Mouse (Mus musculus): Measurements from ENCODE around the gene Parp14.

The Parp14 gene

DNA sequence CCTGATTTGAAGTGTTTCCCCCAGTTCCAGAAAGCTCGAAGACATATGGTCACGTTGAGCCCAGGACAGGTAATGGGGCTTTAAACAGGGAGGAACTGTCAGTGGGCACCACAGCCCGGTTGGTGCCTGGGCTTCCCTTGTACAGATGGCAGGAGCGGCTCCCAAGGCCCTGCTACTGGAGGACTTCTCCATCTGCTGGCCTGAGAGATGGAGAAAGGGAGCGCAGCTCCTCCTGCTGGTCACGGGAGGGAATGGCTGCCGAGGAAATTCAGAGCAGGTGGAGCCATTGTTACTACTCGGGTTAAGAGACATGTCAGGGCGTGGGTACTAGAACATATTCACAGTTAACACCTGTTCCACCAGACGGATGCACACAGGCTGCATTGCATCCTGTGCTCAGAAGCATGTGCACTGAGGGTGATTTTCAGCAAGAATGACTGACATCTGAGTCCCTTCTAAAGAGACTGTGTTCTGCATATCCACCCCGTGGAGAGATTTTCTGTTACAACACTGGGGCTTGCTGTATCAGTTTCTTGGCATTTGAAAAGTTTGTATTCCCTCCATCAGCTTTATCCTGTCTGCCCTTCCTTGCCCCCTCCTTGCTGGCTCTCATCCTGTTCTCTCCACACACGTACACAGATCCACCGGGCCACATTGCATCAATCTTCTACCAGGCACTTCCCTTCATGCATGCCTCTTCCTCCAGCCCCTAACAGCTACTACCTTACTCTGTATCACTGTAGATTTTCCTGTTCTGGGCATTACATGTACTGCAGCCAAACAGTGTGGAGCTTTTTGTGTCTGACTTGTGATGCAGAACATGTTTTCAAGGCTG is 53.9 kb downstream of the Parp14 start:
- TF ChIP-seq NANOG (IDR thresholded peaks at IDR 0.05; ENCODE audit: borderline replicate concordance, low read length): no peak
- peak; percentile 86 for TF ChIP-seq CTCF (conservative IDR thresholded peaks at IDR 0.05; ENCODE audit: low read length)
- no peaks in the 10 kb centered on the region for H3K27me3 ChIP-seq (ENCODE audit: insufficient read depth, low read length)

DNA sequence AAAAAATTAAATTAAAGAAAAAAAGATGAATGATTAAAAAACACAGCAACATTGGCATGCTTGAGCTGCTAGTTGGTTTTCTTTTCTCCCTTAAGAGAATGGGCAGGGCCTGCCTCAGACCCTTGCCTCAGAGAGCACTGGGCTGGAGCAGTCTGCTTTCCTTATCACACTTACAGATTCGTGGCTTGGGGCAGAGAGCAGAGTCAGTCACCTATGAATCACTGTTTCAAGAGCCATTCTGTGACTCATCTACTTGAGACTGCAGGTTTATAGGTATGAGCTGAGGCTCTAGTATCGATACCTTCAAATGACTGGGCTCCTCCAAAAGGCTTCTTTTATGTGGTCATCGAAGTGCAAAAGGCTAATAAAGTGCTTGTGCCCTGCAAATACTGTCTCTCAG is 58.2 kb downstream of the Parp14 start:
- H3K9me3 ChIP-seq (ENCODE audit: low read length): peaks cover 85% of the 10 kb centered on the region
- H3K4me1 ChIP-seq (replicated peaks; ENCODE audit: low read depth, low read length): peaks cover 22% of the 10 kb centered on the region
- TF ChIP-seq CTCF (conservative IDR thresholded peaks at IDR 0.05; ENCODE audit: low read length) (no peak), NANOG (IDR thresholded peaks at IDR 0.05; ENCODE audit: borderline replicate concordance, low read length) (no peak), POU5F1 (IDR thresholded peaks at IDR 0.05; ENCODE audit: borderline replicate concordance, low read length) (no peak)
- no peak overlapping the region for H3K4me3 ChIP-seq (replicated peaks; ENCODE audit: low read length)
- peaks cover 99% of the 10 kb centered on the region for H3K36me3 ChIP-seq (ENCODE audit: insufficient read depth, low read length)
- H3K27me3 ChIP-seq (ENCODE audit: insufficient read depth, low read length): no peaks in the 10 kb centered on the region

More for the DNA sequence above, 53.9 kb downstream of the Parp14 start:
- Histone ChIP-seq H3K9me3 (ENCODE audit: low read length) (peaks cover 95% of the 10 kb centered on the region), H3K36me3 (ENCODE audit: insufficient read depth, low read length) (peaks cover 100% of the 10 kb centered on the region), H3K4me1 (replicated peaks; ENCODE audit: low read depth, low read length) (peaks cover 7% of the 10 kb centered on the region), H3K4me3 (replicated peaks; ENCODE audit: low read length) (no peak overlapping the region)

DNA sequence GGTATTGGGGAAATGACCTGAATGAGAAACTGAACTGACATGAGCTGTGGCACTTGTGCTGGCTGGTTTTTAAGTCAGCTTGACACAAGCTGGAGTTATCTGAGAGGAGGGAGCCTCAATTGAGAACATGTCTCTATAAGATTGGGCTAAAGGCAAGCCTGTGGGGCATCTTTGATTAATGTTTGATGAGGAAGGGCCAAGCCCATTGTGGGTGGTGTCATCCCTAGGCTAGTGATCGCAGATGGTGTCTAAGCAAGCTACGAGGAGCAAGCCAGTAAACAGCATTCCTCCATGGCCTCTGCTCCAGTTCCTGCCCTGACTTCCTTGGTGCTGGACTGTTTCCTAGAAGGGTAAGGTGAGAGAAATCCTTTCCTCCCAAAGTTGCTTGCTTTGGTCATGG is 62.5 kb downstream of the Parp14 start:
- Histone ChIP-seq H3K36me3 (ENCODE audit: insufficient read depth, low read length) (peaks cover 97% of the 10 kb centered on the region), H3K27me3 (ENCODE audit: insufficient read depth, low read length) (no peaks in the 10 kb centered on the region), H3K9me3 (ENCODE audit: low read length) (peaks cover 45% of the 10 kb centered on the region), H3K4me3 (replicated peaks; ENCODE audit: low read length) (no peak overlapping the region), H3K4me1 (replicated peaks; ENCODE audit: low read depth, low read length) (peaks cover 16% of the 10 kb centered on the region)
- TF ChIP-seq NANOG (IDR thresholded peaks at IDR 0.05; ENCODE audit: borderline replicate concordance, low read length) (no peak), POU5F1 (IDR thresholded peaks at IDR 0.05; ENCODE audit: borderline replicate concordance, low read length) (no peak), CTCF (conservative IDR thresholded peaks at IDR 0.05; ENCODE audit: low read length) (no peak)

DNA sequence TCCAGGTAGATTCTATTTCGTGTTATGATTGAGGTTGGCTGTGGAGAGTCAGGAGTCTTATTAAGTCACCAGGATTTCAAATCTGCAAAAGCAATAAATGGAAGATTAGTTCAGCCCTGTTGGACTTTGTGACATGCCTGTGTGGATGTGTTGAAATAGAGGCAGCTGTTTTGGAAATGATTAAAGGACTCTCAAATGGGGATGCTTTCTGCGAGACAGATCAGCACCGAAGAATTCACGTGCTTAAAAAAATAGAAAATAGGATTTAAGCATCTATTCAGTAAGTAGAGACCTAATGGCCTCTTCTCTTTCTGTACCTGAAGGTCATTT is 63.7 kb downstream of the Parp14 start:
- Histone ChIP-seq H3K4me3 (replicated peaks; ENCODE audit: low read length) (no peak overlapping the region), H3K36me3 (ENCODE audit: insufficient read depth, low read length) (peaks cover 97% of the 10 kb centered on the region), H3K4me1 (replicated peaks; ENCODE audit: low read depth, low read length) (peaks cover 20% of the 10 kb centered on the region), H3K27me3 (ENCODE audit: insufficient read depth, low read length) (no peaks in the 10 kb centered on the region), H3K9me3 (ENCODE audit: low read length) (peaks cover 38% of the 10 kb centered on the region)
- TF ChIP-seq CTCF (conservative IDR thresholded peaks at IDR 0.05; ENCODE audit: low read length) (no peak), POU5F1 (IDR thresholded peaks at IDR 0.05; ENCODE audit: borderline replicate concordance, low read length) (no peak), NANOG (IDR thresholded peaks at IDR 0.05; ENCODE audit: borderline replicate concordance, low read length) (no peak)

- TF ChIP-seq NANOG (IDR thresholded peaks at IDR 0.05; ENCODE audit: borderline replicate concordance, low read length): no peak
- TF ChIP-seq CTCF (conservative IDR thresholded peaks at IDR 0.05; ENCODE audit: low read length): no peak
- TF ChIP-seq POU5F1 (IDR thresholded peaks at IDR 0.05; ENCODE audit: borderline replicate concordance, low read length): no peak
- Histone ChIP-seq H3K36me3 (ENCODE audit: insufficient read depth, low read length) (peaks cover 97% of the 10 kb centered on the region), H3K9me3 (ENCODE audit: low read length) (peaks cover 33% of the 10 kb centered on the region), H3K4me3 (replicated peaks; ENCODE audit: low read length) (no peak overlapping the region), H3K4me1 (replicated peaks; ENCODE audit: low read depth, low read length) (peaks cover 22% of the 10 kb centered on the region), H3K27me3 (ENCODE audit: insufficient read depth, low read length) (no peaks in the 10 kb centered on the region)
These were observed 64.2 kb downstream of the Parp14 start for GRCm38 (mm10) chr16:35806973-35807662.

GRCm38 (mm10) chr16:35803723-35804122 is 67.6 kb downstream of the Parp14 start:
- Histone ChIP-seq H3K4me3 (replicated peaks; ENCODE audit: low read length) (no peak overlapping the region), H3K27me3 (ENCODE audit: insufficient read depth, low read length) (no peaks in the 10 kb centered on the region), H3K36me3 (ENCODE audit: insufficient read depth, low read length) (peaks cover 98% of the 10 kb centered on the region), H3K4me1 (replicated peaks; ENCODE audit: low read depth, low read length) (peaks cover 31% of the 10 kb centered on the region), H3K9me3 (ENCODE audit: low read length) (peaks cover 33% of the 10 kb centered on the region)
- TF ChIP-seq CTCF (conservative IDR thresholded peaks at IDR 0.05; ENCODE audit: low read length) (no peak), POU5F1 (IDR thresholded peaks at IDR 0.05; ENCODE audit: borderline replicate concordance, low read length) (no peak), NANOG (IDR thresholded peaks at IDR 0.05; ENCODE audit: borderline replicate concordance, low read length) (no peak)

GRCm38 (mm10) chr16:35802163-35802562 is 69.2 kb downstream of the Parp14 start:
- Histone ChIP-seq H3K4me3 (replicated peaks; ENCODE audit: low read length) (peak overlapping the region; percentile 23; the same call in 1 of the 2 replicates), H3K36me3 (ENCODE audit: insufficient read depth, low read length) (peaks cover 97% of the 10 kb centered on the region), H3K4me1 (replicated peaks; ENCODE audit: low read depth, low read length) (peaks cover 34% of the 10 kb centered on the region), H3K27me3 (ENCODE audit: insufficient read depth, low read length) (no peaks in the 10 kb centered on the region), H3K9me3 (ENCODE audit: low read length) (peaks cover 42% of the 10 kb centered on the region)
- TF ChIP-seq POU5F1 (IDR thresholded peaks at IDR 0.05; ENCODE audit: borderline replicate concordance, low read length): no peak
- TF ChIP-seq CTCF (conservative IDR thresholded peaks at IDR 0.05; ENCODE audit: low read length): no peak
- TF ChIP-seq NANOG (IDR thresholded peaks at IDR 0.05; ENCODE audit: borderline replicate concordance, low read length): no peak

DNA sequence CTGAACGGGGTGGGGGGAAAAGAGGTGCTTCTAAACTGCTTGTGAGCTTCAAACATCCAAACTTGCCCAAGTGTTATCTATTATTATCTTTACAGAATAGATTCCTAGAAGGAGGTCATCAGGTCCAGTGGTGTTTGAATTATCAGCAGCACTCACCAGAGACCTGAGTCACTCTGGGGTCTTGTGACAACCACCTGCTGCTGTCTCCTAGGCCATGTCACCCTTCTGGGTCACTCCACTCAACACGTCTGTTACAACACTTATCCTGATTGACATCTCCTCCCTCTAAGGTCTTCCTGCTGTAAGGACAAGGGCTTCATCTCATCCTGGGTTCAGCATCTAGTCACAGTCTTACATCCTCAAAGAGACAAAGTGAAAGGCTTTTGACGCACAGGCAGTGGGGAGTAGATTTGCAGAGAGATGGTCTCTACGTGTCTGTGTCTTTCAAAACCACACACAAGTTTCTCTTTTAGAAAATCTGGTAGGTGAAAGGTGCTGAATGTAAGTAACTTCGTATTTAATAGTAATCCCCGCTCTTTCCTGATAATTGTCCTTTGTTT is 79.3 kb downstream of the Parp14 start:
- Histone ChIP-seq H3K4me1 (replicated peaks; ENCODE audit: low read depth, low read length) (peaks cover 27% of the 10 kb centered on the region), H3K4me3 (replicated peaks; ENCODE audit: low read length) (no peak overlapping the region), H3K36me3 (ENCODE audit: insufficient read depth, low read length) (peaks cover 96% of the 10 kb centered on the region), H3K9me3 (ENCODE audit: low read length) (peaks cover 9% of the 10 kb centered on the region), H3K27me3 (ENCODE audit: insufficient read depth, low read length) (no peaks in the 10 kb centered on the region)
- no peak for TF ChIP-seq NANOG (IDR thresholded peaks at IDR 0.05; ENCODE audit: borderline replicate concordance, low read length)
- no peak for TF ChIP-seq CTCF (conservative IDR thresholded peaks at IDR 0.05; ENCODE audit: low read length)
- no peak for TF ChIP-seq POU5F1 (IDR thresholded peaks at IDR 0.05; ENCODE audit: borderline replicate concordance, low read length)

Data from E14TG2a.4 (cell line).